ENCODE assay signal across 8 mouse cellular contexts in the genomic region with DNA sequence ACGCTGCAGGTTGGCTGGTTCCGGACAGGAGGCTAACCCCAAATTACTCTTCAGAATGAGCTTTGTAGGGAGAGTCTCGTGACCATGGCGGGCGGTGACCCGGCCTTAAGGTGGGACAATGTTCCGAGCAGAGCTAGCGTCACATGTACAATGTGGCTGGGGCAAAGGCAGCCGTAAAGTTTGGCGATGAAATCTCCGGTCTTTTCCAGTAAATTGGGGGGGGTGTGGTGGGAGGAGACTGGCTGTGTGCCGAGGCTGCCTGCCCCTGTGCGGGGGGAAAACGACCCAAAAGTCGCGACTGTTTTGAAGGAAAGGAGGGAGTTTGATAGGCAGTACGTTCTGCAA. TPM values are rescaled to one million over a fixed set of nuclear protein-coding genes. Genes with fewer than 3 reads are reported as not detected.
DNase-seq lines count a peak whose midpoint lies in the region; ATAC-seq and TF ChIP-seq lines count a peak whose summit lies in the region.

No protein-coding gene starts in this region.

- H3K27ac ChIP-seq in limb, embryonic 14.5 days (replicated peaks; ENCODE audit: low read depth, low read length): peak overlapping the region; percentile 3; the same call in 1 of the 2 replicates
- H3K27ac ChIP-seq in small intestine, adult 2 months (ENCODE audit: insufficient read depth, low read depth, low read length): peak overlapping the region; percentile 53

- H3K4me3 ChIP-seq in limb, embryonic 14.5 days (replicated peaks; ENCODE audit: low read length): peak overlapping the region; percentile 63
- peak overlapping the region; percentile 79 for H3K4me3 ChIP-seq in small intestine, adult 2 months (ENCODE audit: low read depth, low read length)

- peak; percentile 10; the same call in 1 of the 2 replicates for ATAC-seq in limb, embryonic 14.5 days (ENCODE audit: low FRiP score, low read depth)

- whole genome bisulfite sequencing in limb, embryonic 14.5 days: under 1% methylated on average over 17 of the region's 17 CpGs
- WGBS in small intestine, adult 2 months: under 1% methylated on average over 17 of the region's 17 CpGs

- peak; percentile 53 to 59 for DNase-seq in cerebellum, postnatal 10 days
- no peak for DNase-seq in cerebellum, adult 8-10 months
- peak; percentile 35 for DNase-seq in right cerebral cortex, postnatal 4 days
- no peak for DNase-seq in right cerebral cortex, adult 2 months (ENCODE audit: low spot score in 2 of 2)
- DNase-seq in limb, embryonic 14.5 days (ENCODE audit: low spot score): peak; percentile 28
- DNase-seq in embryo, embryonic 10 days (ENCODE audit: low spot score): no peak
- no peak for DNase-seq in left cerebral cortex, adult 18-20 months (ENCODE audit: low spot score in 2 of 2)

- H3K36me3 ChIP-seq in limb, embryonic 14.5 days (ENCODE audit: control insufficient read depth, insufficient read depth, low read length): peaks cover 29% of the 10 kb centered on the region
- H3K36me3 ChIP-seq in small intestine, adult 2 months (ENCODE audit: control insufficient read depth, insufficient read depth, low read length): peaks cover 11% of the 10 kb centered on the region

- peak overlapping the region; percentile 71 for H3K9ac ChIP-seq in limb, embryonic 14.5 days (ENCODE audit: low read depth, low read length, severe bottlenecking)

- H3K4me1 ChIP-seq in limb, embryonic 14.5 days (ENCODE audit: control insufficient read depth, insufficient read depth, low read length): peaks cover 5% of the 10 kb centered on the region
- no peaks in the 10 kb centered on the region for H3K4me1 ChIP-seq in small intestine, adult 2 months (ENCODE audit: control insufficient read depth, insufficient read depth, insufficient read length, low read length)

- no peak for TF ChIP-seq CTCF in small intestine, adult 2 months (IDR thresholded peaks at IDR 0.05; ENCODE audit: extremely low read depth, insufficient read length, insufficient replicate concordance, low read depth, low read length)

- TF ChIP-seq POLR2A in limb, embryonic 14.5 days (IDR thresholded peaks at IDR 0.05; ENCODE audit: borderline replicate concordance, extremely low read depth, insufficient read depth, insufficient read length): no peak
- TF ChIP-seq POLR2A in small intestine, adult 2 months (IDR thresholded peaks at IDR 0.05; ENCODE audit: low read depth, low read length): no peak

- no peaks in the 10 kb centered on the region for H3K9me3 ChIP-seq in limb, embryonic 14.5 days (ENCODE audit: control insufficient read depth, low read length)

- peak overlapping the region; percentile 74 for H3K4me2 ChIP-seq in limb, embryonic 14.5 days (replicated peaks; ENCODE audit: low read depth, low read length, severe bottlenecking)

- H3K27me3 ChIP-seq in limb, embryonic 14.5 days (ENCODE audit: control insufficient read depth, insufficient read depth, low read length): no peaks in the 10 kb centered on the region
- H3K27me3 ChIP-seq in small intestine, adult 2 months (ENCODE audit: control insufficient read depth, insufficient read depth, low read length): no peaks in the 10 kb centered on the region

RNA-seq across cellular contexts. Expression of gene Ngdn, which starts 0.5 kb away (rescaled TPM):
- polyA plus RNA-seq in limb, embryonic 14.5 days (2012; rRNA removed): 43.2 and 62.6 TPM in 2 replicates
- 66.8 and 74.3 TPM in 2 replicates for polyA plus RNA-seq in limb, embryonic 14.5 days (2014; fragmentation: Nextera tagmentation; extraction: Ambion mirVana)
- 3.9 and 8.4 TPM in 2 replicates for polyA plus RNA-seq in small intestine, adult 2 months (2012; rRNA removed)
- total RNA-seq in left cerebral cortex, adult 18-20 months (2021): 10 to 100 TPM; 30.6 to 32.0 TPM

RNA-seq across cellular contexts. Expression of gene Myh7, which starts 21.3 kb away (rescaled TPM):
- 29.5 and 59.8 TPM in 2 replicates for polyA plus RNA-seq in limb, embryonic 14.5 days (2012; rRNA removed)
- 40.0 and 55.3 TPM in 2 replicates for polyA plus RNA-seq in limb, embryonic 14.5 days (2014; fragmentation: Nextera tagmentation; extraction: Ambion mirVana)
- 0.10 and 0.18 TPM in 2 replicates for polyA plus RNA-seq in small intestine, adult 2 months (2012; rRNA removed)
- total RNA-seq in left cerebral cortex, adult 18-20 months (2021): 10 to 100 TPM; 16.0 to 18.2 TPM

RNA-seq across cellular contexts. Expression of gene Gm17428, which starts 39.0 kb away (rescaled TPM):
- polyA plus RNA-seq in limb, embryonic 14.5 days (2012; rRNA removed): not detected in 2 replicates
- not detected in 2 replicates for polyA plus RNA-seq in limb, embryonic 14.5 days (2014; fragmentation: Nextera tagmentation; extraction: Ambion mirVana)
- not detected in 2 replicates for polyA plus RNA-seq in small intestine, adult 2 months (2012; rRNA removed)
- total RNA-seq in left cerebral cortex, adult 18-20 months (2021): not detected

RNA-seq across cellular contexts. Expression of gene Myh6, which starts 49.0 kb away (rescaled TPM):
- polyA plus RNA-seq in limb, embryonic 14.5 days (2012; rRNA removed): 0.77 and 2.1 TPM in 2 replicates
- 4.8 and 7.3 TPM in 2 replicates for polyA plus RNA-seq in limb, embryonic 14.5 days (2014; fragmentation: Nextera tagmentation; extraction: Ambion mirVana)
- polyA plus RNA-seq in small intestine, adult 2 months (2012; rRNA removed): 0.10 TPM in 1 of 2 replicates, not detected in the other
- total RNA-seq in left cerebral cortex, adult 18-20 months (2021): 1 to 10 TPM; 3.8 to 5.0 TPM

Comparison
In these comparisons a context has a peak if more than half of its experiments do, and no peak if none do; other contexts are left out.
1. DNase-seq: peak in cerebellum, postnatal 10 days (2 of 2), right cerebral cortex, postnatal 4 days (single experiment) and limb, embryonic 14.5 days (single experiment); none in cerebellum, adult 8-10 months (single experiment), right cerebral cortex, adult 2 months (0 of 2), embryo, embryonic 10 days (single experiment) and left cerebral cortex, adult 18-20 months (0 of 2).
2. RNA of gene Myh7, which starts 21.3 kb away (polyA plus RNA-seq): 29.5 to 59.8 TPM in limb, embryonic 14.5 days; 0.10 to 0.18 TPM in small intestine, adult 2 months; every median in the first group is over 10 times any median in the second.